Mouse (Mus musculus) CD4-positive, CD25-positive, alpha-beta regulatory T cell, adult 9 weeks (primary cell): Measurements from ENCODE around the gene Tmem178b. TPM values are rescaled to one million over a fixed set of nuclear protein-coding genes. Genes with fewer than 3 reads are reported as not detected.

Experiments used
- polyA plus RNA-seq: library from polyadenylated mRNA; unstranded; fragments of 100-300 nt; shearing (Covaris generic); gene quantifications from one replicate; pipeline ENCODE4 v1.2.1, GENCODE M21; 2017

Tmem178b gene
- 0.07 TPM for polyA plus RNA-seq

GRCm38 (mm10) chr6:39872901-39873591 lies at the start of gene Tmem178b:
TSS of gene Tmem178b (plus strand) at chr6:39873271.

Other genes starting within 250 kb of the Tmem178b start
- gene Braf, start 147.8 kb upstream of the Tmem178b start, polyA plus RNA-seq = 9.6 TPM
- 197 TPM for gene Mrps33, start 62.3 kb upstream of the Tmem178b start, polyA plus RNA-seq